Mouse (Mus musculus): ENCODE data around the gene Zfyve21.

Gene Zfyve21

DNA sequence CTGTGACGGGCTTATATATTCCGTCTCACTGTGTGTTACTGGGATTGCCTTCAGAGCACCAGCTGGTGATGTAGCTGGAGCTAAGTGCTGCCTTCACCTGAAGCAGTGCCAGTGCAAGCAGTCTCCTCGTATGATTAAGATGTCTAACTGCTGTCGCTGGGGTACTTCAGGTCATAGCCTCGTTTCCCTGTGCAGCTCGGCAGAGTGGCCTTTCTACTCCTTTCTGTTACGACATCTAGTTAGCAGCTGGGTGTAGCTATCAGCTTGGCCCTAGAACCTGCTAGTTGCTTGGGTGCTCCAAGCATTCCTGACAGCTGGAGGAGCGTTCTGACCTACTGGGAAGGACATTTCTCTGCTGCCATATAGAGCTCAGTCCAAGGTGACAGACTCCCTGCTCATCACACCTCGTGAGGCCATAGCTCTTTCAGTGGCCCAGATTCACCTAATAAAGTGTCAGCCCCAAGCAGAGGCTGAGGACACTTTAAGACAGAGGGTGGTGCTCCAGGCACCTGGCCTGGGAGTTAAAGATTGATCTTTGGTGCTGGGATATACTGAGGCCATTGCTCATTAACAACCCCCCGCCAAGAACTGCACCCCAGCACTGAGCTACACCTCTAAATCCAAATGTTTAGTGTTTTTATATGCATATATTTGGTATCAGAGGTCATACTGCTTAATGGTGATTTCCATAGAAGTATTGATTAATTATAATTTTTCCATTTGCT, 13.3 kb upstream of the Zfyve21 start:
- DNase-seq (ENCODE audit: inconsistent ontology term): no peak

GRCm38 (mm10) chr12:111803538-111803937, 10.4 kb upstream of the Zfyve21 start:
- no peak for DNase-seq (ENCODE audit: inconsistent ontology term)

DNA sequence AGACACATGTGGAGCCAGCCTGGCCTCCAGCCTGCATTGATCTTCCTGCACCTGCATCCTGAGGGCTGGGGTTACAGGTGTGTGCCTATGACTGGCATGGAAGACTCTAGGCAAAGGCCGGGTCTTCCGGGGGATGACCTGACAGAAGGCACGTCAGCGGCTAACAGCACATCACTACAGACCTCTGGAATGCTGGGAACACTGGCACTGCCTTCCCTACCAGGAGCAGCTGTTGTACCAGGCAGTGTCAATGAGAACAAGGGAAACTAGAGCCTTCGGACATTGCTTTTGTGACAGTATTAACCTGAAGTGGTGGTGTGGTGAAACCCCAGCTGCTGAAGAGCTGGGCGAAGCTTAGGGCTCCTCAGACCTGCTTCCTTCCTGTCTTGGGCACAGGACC, 5.2 kb upstream of the Zfyve21 start:
- no peak for DNase-seq (ENCODE audit: inconsistent ontology term)

GRCm38 (mm10) chr12:111809762-111810161, 4.2 kb upstream of the Zfyve21 start:
- peak; percentile 90 for DNase-seq (ENCODE audit: inconsistent ontology term)

DNA sequence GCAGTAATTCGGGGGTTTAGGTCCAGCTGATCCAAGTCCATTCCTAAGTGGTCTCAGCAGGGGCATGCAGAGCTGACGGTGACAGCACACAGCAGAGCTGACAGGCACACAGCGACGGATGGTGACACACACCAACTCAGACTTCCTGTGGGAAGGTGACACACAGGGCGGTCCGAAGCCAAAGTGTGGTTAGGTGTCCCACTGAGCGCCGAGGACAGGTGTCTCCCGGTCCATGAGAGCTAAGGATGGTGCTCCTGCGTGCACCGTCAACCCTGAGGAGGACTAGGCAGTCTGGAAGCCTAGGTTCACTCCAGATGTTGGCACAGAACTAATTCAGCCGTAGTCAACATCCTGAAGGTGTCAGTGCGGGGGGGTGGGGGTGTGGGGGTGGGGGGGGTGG, 1.9 kb upstream of the Zfyve21 start:
- DNase-seq (ENCODE audit: inconsistent ontology term): no peak

DNA sequence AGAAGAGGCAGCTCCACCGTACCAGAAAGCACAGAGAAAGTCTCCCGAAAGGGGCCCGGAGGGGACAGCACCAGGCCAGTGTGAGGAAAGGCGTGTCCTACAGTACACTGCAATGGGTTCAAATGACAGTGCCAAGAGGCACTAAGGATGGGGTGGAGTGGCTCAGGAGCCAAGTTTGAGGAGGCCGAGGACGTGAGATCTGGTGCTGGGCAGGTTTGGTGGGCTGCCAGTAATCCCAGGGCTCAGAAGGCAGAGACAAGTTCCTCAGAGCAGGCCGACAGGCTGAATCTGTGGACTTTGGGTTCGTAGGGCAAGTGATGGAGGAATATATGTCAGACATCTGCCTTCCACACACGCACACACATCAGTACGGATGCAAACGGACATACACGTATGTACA, 1.4 kb upstream of the Zfyve21 start:
- no peak for DNase-seq (ENCODE audit: inconsistent ontology term)

DNA sequence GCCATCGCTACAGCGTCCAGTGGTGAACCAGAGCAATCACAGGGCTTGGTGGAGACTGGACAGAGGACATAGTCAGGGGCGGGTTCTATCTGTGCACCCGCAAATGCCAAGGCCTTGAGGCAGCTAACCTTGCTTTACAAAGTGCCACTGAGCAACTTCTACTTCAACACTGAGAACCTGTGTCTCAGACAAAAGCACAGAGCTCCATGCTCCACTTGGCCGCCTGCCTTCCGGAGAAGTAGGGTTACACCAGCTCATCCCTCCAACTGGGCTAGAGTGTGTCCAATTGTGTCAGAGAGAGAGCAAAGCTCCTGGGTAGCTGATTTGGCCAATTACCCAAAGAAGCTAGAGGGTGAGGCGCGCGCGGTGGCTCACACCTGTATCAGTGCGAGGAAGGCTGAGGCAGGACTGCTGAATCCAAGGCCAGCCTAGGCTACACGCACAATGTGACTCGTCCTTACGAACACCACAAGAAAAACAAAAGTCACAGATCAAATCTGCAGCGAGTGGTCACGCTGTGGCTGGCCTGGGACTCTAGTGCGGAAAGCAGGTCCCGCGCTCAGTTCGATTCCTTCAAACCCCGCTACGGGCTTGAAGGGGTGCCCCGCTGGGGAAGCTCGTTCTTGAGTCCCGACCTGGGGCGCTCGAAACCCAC, 732 bp upstream of the Zfyve21 start:
- peak; percentile 55 for DNase-seq (ENCODE audit: inconsistent ontology term)

DNA sequence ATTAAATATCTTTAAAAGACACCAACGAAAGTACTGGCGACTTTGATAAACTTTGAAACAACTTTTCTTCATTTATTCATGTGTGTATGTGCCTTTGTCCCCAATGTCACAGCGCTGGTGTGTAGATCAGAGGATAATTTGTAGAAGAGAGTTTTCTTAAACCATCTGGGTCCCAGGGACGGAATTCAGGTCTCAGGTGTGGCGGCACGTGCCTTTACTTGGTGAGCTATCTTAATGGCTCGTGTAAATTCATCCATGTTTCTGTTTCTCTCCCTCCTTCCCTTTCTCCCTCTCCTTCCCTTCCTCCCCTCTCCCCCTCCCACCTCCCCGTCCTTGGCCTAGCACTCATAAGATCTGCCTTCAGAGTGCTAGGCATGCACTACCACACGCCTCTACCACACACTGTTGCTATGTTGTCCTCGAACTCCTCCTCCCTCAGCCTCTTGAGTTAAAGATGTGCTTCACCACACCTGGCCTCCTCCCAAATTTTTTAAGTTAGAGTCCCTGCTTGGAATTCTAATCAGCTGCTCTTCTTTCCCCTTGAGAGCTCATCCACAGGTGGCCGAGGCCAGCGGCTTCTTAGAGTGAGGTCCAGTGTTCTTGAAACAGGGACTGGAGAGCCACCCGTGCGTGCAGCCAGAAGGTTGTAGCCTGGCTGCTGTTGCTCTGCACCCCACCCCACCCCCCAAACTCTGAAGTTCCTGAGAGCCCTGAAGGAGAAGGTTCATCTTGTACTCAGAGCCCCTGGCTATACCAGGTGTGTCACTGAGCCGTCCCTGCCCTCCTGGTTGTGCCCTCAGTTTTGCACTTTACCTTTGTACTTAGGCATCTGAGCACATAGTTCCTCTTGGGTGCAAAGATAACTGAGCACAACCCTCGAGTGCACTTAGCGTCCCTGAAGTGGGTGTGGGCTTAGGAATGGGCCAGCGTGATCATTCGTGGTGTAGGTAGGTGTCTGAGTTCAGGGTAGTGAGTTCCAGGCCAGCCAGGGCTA, 1.1 kb downstream of the Zfyve21 start:
- peak; percentile 20 for DNase-seq (ENCODE audit: inconsistent ontology term)

GRCm38 (mm10) chr12:111816528-111816927, 2.6 kb downstream of the Zfyve21 start:
- no peak for DNase-seq (ENCODE audit: inconsistent ontology term)

- DNase-seq (ENCODE audit: inconsistent ontology term): no peak
These were observed 3.0 kb downstream of the Zfyve21 start for GRCm38 (mm10) chr12:111816967-111817366.

DNA sequence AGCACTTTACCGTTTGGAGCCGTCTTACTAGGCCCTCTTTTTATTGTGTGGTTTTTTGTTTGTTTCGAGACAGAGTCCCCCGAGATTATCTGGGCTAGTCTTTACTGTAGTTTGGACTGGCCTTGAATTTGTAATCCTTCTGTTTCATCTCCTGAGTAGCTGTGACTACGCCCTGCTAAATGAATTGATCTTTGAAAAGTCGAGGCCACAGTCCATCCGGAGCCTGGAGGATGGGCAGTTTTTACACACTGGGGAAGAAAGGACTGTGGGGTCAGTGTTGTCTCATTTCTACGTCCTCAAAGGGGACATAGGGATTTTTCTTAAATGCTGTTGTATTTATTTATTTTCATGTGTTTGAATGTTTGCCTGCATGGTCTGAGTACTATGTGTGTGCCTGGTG, 4.0 kb downstream of the Zfyve21 start:
- no peak for DNase-seq (ENCODE audit: inconsistent ontology term)

DNA sequence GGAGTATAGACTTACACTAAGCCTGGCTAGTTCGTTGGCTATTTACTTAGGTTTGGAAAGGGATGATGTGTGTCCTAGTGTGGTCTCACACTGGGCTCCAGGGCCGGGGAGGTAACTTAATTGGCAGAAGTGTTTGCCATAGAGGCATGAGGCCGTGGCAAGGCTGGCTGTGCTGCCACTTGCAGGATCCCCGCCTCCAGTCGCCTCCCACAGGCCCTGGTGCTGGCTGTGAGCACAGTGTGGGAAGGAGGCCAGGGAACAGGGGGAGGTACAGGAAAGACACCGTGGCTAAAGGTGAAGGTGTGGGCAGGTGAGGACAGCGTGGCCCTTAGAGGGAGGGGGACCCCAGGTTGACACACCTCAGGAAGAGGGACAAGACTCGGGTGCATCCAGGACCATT, 6.0 kb downstream of the Zfyve21 start:
- no peak for DNase-seq (ENCODE audit: inconsistent ontology term)

GRCm38 (mm10) chr12:111820708-111821107, 6.7 kb downstream of the Zfyve21 start:
- DNase-seq (ENCODE audit: inconsistent ontology term): no peak

- no peak for DNase-seq (ENCODE audit: inconsistent ontology term)
These were observed 8.0 kb downstream of the Zfyve21 start for GRCm38 (mm10) chr12:111821931-111822330.

- no peak for DNase-seq (ENCODE audit: inconsistent ontology term)
These were observed 13.6 kb downstream of the Zfyve21 start for GRCm38 (mm10) chr12:111827556-111827955.

DNA sequence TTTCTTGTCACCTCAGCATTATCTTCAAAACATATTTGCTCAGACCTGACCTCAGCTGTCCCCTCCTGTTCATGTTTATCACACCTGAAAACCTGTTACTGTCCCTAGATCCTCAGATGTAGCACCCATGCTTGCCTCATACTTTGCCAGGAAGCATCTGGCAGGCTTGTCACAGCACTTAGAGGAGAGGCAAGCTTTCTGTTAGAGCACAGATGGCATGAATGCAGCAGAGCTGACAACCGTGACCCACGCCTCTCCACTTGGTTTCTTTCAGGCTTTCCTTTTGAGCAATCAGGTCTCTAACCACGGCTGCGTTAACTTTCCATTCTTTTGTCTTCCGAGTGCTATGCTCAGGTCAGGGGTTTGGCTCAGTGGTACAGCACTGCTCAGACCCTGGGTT, 15.5 kb downstream of the Zfyve21 start:
- DNase-seq (ENCODE audit: inconsistent ontology term): no peak

GRCm38 (mm10) chr12:111829954-111830353, 16.0 kb downstream of the Zfyve21 start:
- DNase-seq (ENCODE audit: inconsistent ontology term): no peak

DNA sequence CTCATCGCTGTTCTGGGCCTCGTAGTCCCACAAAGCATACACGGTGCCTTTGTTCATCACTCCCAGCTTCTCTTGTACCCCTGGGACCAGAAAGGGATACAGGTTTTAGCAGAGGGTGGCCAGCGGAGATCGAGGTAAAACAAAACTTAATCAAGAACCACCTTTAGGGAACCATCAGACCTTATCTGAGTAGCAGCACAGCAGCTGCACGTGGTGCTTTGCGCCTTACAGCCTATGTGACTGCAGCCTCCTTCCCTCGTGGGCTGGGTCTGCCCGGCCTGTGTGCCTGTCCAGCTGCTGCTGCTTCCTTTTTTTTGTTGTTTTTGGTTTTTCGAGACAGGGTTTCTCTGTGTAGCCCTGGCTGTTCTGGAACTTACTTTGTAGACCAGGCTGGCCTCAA, 16.4 kb downstream of the Zfyve21 start:
- DNase-seq (ENCODE audit: inconsistent ontology term): no peak

DNA sequence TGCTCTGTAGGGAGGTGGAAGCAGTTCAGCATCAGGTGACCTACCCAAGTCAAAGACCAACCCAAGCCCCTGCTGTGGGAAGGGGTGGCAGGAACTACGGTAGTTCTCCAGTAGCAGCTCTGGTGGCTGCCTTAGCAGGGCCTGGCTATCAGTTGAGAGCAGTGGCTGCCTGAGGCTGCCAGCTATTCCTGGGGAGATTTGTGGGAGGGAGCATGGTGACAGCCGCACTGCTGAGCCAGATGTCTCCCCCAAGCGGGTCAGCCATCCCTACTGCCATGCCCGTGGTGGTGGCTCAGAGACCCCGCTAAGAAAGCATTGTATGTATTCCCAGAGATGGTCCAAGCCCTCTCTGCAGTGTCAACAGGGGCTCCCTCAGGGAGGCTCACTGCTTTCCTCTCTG, 18.7 kb downstream of the Zfyve21 start:
- DNase-seq (ENCODE audit: inconsistent ontology term): no peak

- DNase-seq (ENCODE audit: inconsistent ontology term): no peak
These were observed 19.5 kb downstream of the Zfyve21 start for GRCm38 (mm10) chr12:111833457-111833856.

DNA sequence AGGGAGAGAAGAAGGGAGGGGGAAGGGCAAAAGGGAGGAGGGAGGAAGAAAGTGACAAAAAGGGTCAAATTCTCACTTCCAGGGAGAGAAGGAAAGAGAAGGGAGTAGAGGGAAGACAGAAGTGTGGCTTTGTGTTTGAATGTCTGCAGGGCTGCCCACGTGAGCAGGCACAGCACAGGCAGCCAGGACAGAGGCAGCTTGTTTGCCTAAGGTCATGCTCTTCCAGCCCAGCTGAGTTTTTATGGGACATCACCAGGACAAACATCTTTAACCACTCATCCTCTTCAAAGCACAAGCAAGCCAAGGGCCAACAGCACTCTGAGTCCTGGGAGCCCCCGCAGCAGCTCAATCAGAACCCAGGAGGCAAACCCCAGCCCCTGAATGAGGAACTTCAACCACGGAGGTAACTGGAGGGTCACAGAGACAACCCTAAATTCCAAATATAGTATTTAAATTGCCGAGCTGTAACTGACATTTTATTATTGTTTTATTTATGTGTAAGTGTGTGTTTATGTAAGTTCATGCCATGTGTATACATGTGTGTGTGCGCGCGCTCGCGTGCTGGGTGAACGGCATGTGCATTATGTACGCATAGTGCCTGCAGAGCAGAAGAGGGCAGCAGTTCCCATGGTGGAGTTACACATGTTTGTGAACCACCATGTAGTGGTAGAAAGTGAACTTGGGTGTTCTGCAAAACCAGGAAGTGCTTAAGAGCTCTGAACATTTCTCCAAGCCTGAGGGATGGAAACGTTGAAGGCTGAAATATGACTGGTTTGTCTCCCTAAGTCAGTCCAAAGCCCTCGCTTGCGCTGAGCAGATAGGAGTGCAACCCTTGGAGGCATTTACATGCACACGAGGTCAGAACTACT, 28.8 kb downstream of the Zfyve21 start:
- DNase-seq (ENCODE audit: inconsistent ontology term): no peak

Data from Muller cell, postnatal 12 days (primary cell).